Mouse (Mus musculus): ENCODE measurements at regions not wholly inside any gene's neighbourhood (a gene's known extent, or its start where the extent isn't known, plus 50 kb on each side); places are given as distances from the start of the nearest gene placed in this dataset.

- H3K4me3 ChIP-seq (ENCODE audit: low read depth, low read length) = no peak overlapping the region
- no peaks in the 10 kb centered on the region for H3K36me3 ChIP-seq (ENCODE audit: control insufficient read depth, insufficient read depth, low read length)
- no peak overlapping the region for H3K27ac ChIP-seq (replicated peaks)
- no peaks in the 10 kb centered on the region for H3K27me3 ChIP-seq (ENCODE audit: control insufficient read depth, insufficient read depth, low read length)
- H3K9ac ChIP-seq (ENCODE audit: low read length) = no peak overlapping the region
- TF ChIP-seq EP300 (optimal IDR thresholded peaks at IDR 0.05) = no peak
- no peak for TF ChIP-seq CTCF (IDR thresholded peaks at IDR 0.05; ENCODE audit: low read depth)
- no peaks in the 10 kb centered on the region for H3K9me3 ChIP-seq (ENCODE audit: control insufficient read depth, low read length)
- ATAC-seq (ENCODE audit: low FRiP score, low TSS enrichment) (no peak), DNase-seq (ENCODE audit: low spot score) (no peak)
- 67% methylated on average over 4 of the region's 4 CpGs for WGBS
- no peaks in the 10 kb centered on the region for H3K4me1 ChIP-seq (replicated peaks; ENCODE audit: control insufficient read depth, insufficient read depth)
- H3K4me2 ChIP-seq (replicated peaks; ENCODE audit: low read depth) = no peak overlapping the region
Observed at GRCm38 (mm10) chr13:71184500-71184899, 342.9 kb upstream of the Adamts16 start.

DNA sequence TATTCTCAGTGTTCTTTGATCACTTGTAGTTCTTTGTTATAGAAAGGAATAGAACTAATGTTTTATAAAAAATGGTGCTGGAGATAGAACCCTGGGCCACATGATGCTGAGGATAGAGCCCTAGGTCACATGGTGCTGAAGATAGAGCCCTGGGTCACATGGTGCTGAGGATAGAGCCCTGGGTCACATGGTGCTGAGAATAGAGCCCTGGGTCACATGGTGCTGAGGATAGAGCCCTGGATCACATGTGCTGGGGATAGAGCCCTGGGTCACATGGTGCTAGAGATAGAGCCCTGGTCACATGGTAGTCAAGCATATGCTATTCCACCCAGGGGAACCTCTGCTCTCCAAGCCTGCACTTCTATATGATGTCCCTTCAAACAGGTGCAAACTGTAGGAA is 337.5 kb upstream of the Adamts16 start:
- DNase-seq (ENCODE audit: low spot score) (no peak), ATAC-seq (ENCODE audit: low FRiP score, low TSS enrichment) (no peak)
- H3K27ac ChIP-seq (replicated peaks) = no peak overlapping the region
- H3K36me3 ChIP-seq (ENCODE audit: control insufficient read depth, insufficient read depth, low read length) = no peaks in the 10 kb centered on the region
- H3K4me1 ChIP-seq (replicated peaks; ENCODE audit: control insufficient read depth, insufficient read depth) = no peaks in the 10 kb centered on the region
- no peaks in the 10 kb centered on the region for H3K27me3 ChIP-seq (ENCODE audit: control insufficient read depth, insufficient read depth, low read length)
- no peak overlapping the region for H3K4me3 ChIP-seq (ENCODE audit: low read depth, low read length)
- no peak overlapping the region for H3K4me2 ChIP-seq (replicated peaks; ENCODE audit: low read depth)
- H3K9ac ChIP-seq (ENCODE audit: low read length) = no peak overlapping the region
- H3K9me3 ChIP-seq (ENCODE audit: control insufficient read depth, low read length) = no peaks in the 10 kb centered on the region
- TF ChIP-seq EP300 (optimal IDR thresholded peaks at IDR 0.05) (no peak), CTCF (IDR thresholded peaks at IDR 0.05; ENCODE audit: low read depth) (no peak)

DNA sequence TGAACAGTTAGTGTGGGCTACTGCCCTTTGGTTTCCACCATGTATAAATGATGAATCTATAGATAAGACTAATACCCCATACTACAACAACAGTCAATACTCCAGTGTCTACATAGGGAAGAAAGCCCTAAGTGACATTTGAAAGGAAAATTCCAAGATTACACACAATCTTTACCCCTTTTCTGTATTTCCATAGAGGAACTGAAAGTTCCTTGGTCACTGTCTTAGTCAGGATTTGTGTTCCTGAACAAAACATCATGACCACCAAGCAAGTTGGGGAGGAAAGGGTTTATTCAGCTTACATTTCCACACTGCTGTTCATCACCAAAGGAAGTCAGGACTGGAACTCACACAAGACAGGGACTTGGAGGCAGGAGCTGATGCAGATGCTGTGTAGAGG is 332.7 kb upstream of the Adamts16 start:
- Histone ChIP-seq H3K27me3 (ENCODE audit: control insufficient read depth, insufficient read depth, low read length) (no peaks in the 10 kb centered on the region), H3K9ac (ENCODE audit: low read length) (no peak overlapping the region), H3K4me1 (replicated peaks; ENCODE audit: control insufficient read depth, insufficient read depth) (no peaks in the 10 kb centered on the region), H3K4me2 (replicated peaks; ENCODE audit: low read depth) (no peak overlapping the region), H3K9me3 (ENCODE audit: control insufficient read depth, low read length) (no peaks in the 10 kb centered on the region), H3K36me3 (ENCODE audit: control insufficient read depth, insufficient read depth, low read length) (no peaks in the 10 kb centered on the region), H3K27ac (replicated peaks) (no peak overlapping the region), H3K4me3 (ENCODE audit: low read depth, low read length) (no peak overlapping the region)
- TF ChIP-seq EP300 (optimal IDR thresholded peaks at IDR 0.05) = no peak
- no peak for TF ChIP-seq CTCF (IDR thresholded peaks at IDR 0.05; ENCODE audit: low read depth)
- ATAC-seq (ENCODE audit: low FRiP score, low TSS enrichment) (no peak), DNase-seq (ENCODE audit: low spot score) (no peak)

- ATAC-seq (ENCODE audit: low FRiP score, low TSS enrichment) (no peak), DNase-seq (ENCODE audit: low spot score) (no peak)
- no peaks in the 10 kb centered on the region for H3K9me3 ChIP-seq (ENCODE audit: control insufficient read depth, low read length)
- H3K4me1 ChIP-seq (replicated peaks; ENCODE audit: control insufficient read depth, insufficient read depth) = no peaks in the 10 kb centered on the region
- no peak overlapping the region for H3K4me2 ChIP-seq (replicated peaks; ENCODE audit: low read depth)
- no peaks in the 10 kb centered on the region for H3K27me3 ChIP-seq (ENCODE audit: control insufficient read depth, insufficient read depth, low read length)
- H3K27ac ChIP-seq (replicated peaks) = no peak overlapping the region
- WGBS = 67% methylated on average over 3 of the region's 3 CpGs
- no peaks in the 10 kb centered on the region for H3K36me3 ChIP-seq (ENCODE audit: control insufficient read depth, insufficient read depth, low read length)
- no peak for TF ChIP-seq EP300 (optimal IDR thresholded peaks at IDR 0.05)
- TF ChIP-seq CTCF (IDR thresholded peaks at IDR 0.05; ENCODE audit: low read depth) = no peak
- H3K4me3 ChIP-seq (ENCODE audit: low read depth, low read length) = no peak overlapping the region
- H3K9ac ChIP-seq (ENCODE audit: low read length) = no peak overlapping the region
Observed at GRCm38 (mm10) chr13:71166226-71166625, 324.6 kb upstream of the Adamts16 start.

DNA sequence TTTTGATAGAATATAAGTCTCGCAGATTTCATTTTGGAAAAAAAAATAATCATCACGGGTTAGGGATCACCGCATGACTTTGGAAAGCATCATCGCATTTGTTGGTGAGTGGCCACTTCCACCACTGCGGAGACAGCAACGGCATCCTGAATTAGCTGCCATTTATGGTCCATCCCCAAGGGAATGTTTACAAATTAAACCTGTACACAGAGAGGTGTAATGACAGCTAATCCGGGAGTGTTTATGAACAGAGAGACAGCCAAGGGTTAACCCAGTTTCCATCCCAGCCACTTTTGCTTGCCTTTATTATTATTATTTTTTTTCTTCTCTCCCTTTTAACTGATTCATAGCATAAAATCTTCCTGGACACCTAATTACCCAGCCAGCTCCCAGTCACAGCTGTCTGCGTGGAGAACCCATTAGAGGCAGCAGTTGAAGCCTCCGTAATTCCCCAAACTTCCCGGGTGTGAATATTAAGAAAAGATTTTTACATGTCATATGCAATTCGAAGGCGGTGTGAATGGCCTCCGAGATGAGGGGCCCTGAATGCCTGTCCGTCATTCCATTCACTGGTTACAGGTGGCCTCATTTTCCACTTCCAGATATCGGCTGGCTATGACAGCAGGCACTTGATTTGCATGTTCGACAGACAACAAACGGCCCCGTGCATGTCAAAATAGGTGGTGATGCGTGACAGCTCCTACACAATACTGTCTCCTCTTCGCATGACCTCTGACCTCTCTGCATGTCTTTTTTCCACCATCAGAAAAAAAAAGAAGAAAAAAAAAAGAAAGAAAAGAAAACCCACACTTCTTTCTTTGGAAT is 323.7 kb upstream of the Adamts16 start:
- no peak overlapping the region for H3K27ac ChIP-seq (replicated peaks)
- H3K4me1 ChIP-seq (replicated peaks; ENCODE audit: control insufficient read depth, insufficient read depth) = no peaks in the 10 kb centered on the region
- no peak overlapping the region for H3K4me3 ChIP-seq (ENCODE audit: low read depth, low read length)
- DNase-seq (ENCODE audit: low spot score) = no peak
- H3K9ac ChIP-seq (ENCODE audit: low read length) = no peak overlapping the region
- TF ChIP-seq CTCF (IDR thresholded peaks at IDR 0.05; ENCODE audit: low read depth) (no peak), EP300 (optimal IDR thresholded peaks at IDR 0.05) (no peak)
- H3K4me2 ChIP-seq (replicated peaks; ENCODE audit: low read depth) = no peak overlapping the region
- no peaks in the 10 kb centered on the region for H3K36me3 ChIP-seq (ENCODE audit: control insufficient read depth, insufficient read depth, low read length)
- ATAC-seq (ENCODE audit: low FRiP score, low TSS enrichment) = no peak
- no peaks in the 10 kb centered on the region for H3K27me3 ChIP-seq (ENCODE audit: control insufficient read depth, insufficient read depth, low read length)
- H3K9me3 ChIP-seq (ENCODE audit: control insufficient read depth, low read length) = no peaks in the 10 kb centered on the region
- WGBS = 77% methylated on average over 20 of the region's 20 CpGs

DNA sequence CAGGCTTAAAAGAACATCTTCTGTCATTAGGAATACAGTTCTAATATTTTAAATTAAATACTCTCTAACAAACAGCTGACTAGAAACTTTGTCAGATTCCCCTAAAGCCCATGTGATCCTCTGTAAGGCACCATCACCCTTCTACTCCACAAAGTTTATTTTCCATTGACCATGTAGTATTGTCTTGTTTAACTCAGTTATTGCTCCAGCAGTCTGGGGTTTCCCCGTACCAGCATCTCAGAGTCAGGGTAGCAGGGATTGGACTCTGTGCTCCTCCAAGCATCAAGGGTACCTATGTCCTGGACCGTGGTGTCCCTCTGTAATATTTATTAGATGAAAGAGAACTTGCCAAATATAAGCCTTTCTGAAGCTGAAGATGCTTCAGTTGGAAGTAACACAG is 322.4 kb upstream of the Adamts16 start:
- Histone ChIP-seq H3K36me3 (ENCODE audit: control insufficient read depth, insufficient read depth, low read length) (no peaks in the 10 kb centered on the region), H3K9me3 (ENCODE audit: control insufficient read depth, low read length) (no peaks in the 10 kb centered on the region), H3K4me3 (ENCODE audit: low read depth, low read length) (no peak overlapping the region), H3K27me3 (ENCODE audit: control insufficient read depth, insufficient read depth, low read length) (no peaks in the 10 kb centered on the region), H3K27ac (replicated peaks) (no peak overlapping the region), H3K4me2 (replicated peaks; ENCODE audit: low read depth) (no peak overlapping the region), H3K9ac (ENCODE audit: low read length) (no peak overlapping the region), H3K4me1 (replicated peaks; ENCODE audit: control insufficient read depth, insufficient read depth) (no peaks in the 10 kb centered on the region)
- TF ChIP-seq CTCF (IDR thresholded peaks at IDR 0.05; ENCODE audit: low read depth) (no peak), EP300 (optimal IDR thresholded peaks at IDR 0.05) (no peak)
- no peak for ATAC-seq (ENCODE audit: low FRiP score, low TSS enrichment)
- DNase-seq (ENCODE audit: low spot score) = no peak
- 94% methylated on average over 2 of the region's 2 CpGs for WGBS
